Mouse (Mus musculus) liver, embryonic 14.5 days (tissue): ENCODE results near the gene Pimreg. TPM values are rescaled to one million over a fixed set of nuclear protein-coding genes. Genes with fewer than 3 reads are reported as not detected.

ENCODE experiments used
- ATAC-seq: fragments of 200-750 bp; cut with Nextera tagmentation; 2 replicates; pipeline ENCODE4 v1.8.0; 2017; ENCODE audit warnings: moderate number of reproducible peaks, mild to moderate bottlenecking, moderate library complexity; ENCODE audit not compliant: insufficient read depth
- DNase-seq, 3 experiments: peaks; one replicate each; pipeline ENCODE4 v3.0.0-alpha.2; 2012 to 2013; ENCODE audit warnings: low read depth in 3 of 3, low spot score in 3 of 3
- H3K27ac ChIP-seq: fragments of 300-500 bp; sonication (generic); 2 replicates; pipeline ENCODE4 v1.5.1; 2014; ENCODE audit warnings: moderate library complexity, mild to moderate bottlenecking, control low read depth, inconsistent platforms
- H3K27me3 ChIP-seq: fragments of 300-500 bp; sonication (generic); 2 replicates; pipeline ENCODE4 v1.6.1; 2014; ENCODE audit warnings: mild to moderate bottlenecking, low read length, moderate library complexity; ENCODE audit not compliant: control insufficient read depth, insufficient read depth
- H3K36me3 ChIP-seq: fragments of 300-500 bp; sonication (generic); replicated peaks from 2 replicates; pipeline ENCODE4 v1.6.1; 2014; ENCODE audit warnings: low read depth; ENCODE audit not compliant: control insufficient read depth, insufficient read depth
- H3K4me1 ChIP-seq, 2 experiments: fragments of 200-500 bp in 1 of 2; fragments of 300-500 bp in 1 of 2; sonication (generic) in 1 of 2; replicated peaks; 2 replicates each; pipeline ENCODE4 v1.6.1; 2012 to 2014; ENCODE audit warnings: antibody characterized with exemption in 1 of 2, inconsistent platforms in 1 of 2, low read length in 1 of 2; ENCODE audit not compliant: control insufficient read depth in 2 of 2, insufficient read depth in 2 of 2
- H3K4me2 ChIP-seq: fragments of 300-500 bp; sonication (generic); 2 replicates; pipeline ENCODE4 v1.6.1; 2014; ENCODE audit warnings: low read depth, mild to moderate bottlenecking, control low read depth, moderate library complexity
- H3K4me3 ChIP-seq, 2 experiments: fragments of 200-500 bp in 1 of 2; fragments of 300-500 bp in 1 of 2; sonication (generic) in 1 of 2; 2 replicates each; pipeline ENCODE4 v1.5.1; 2012 to 2014; ENCODE audit warnings: low read depth in 2 of 2, low read length in 2 of 2, mild to moderate bottlenecking in 2 of 2, control low read depth in 1 of 2, inconsistent platforms in 1 of 2, moderate library complexity in 1 of 2; ENCODE audit not compliant: insufficient read depth in 1 of 2
- H3K9ac ChIP-seq: fragments of 300-500 bp; sonication (generic); replicated peaks from 2 replicates; pipeline ENCODE4 v1.6.1; 2014; ENCODE audit warnings: mild to moderate bottlenecking, control low read depth, moderate library complexity
- H3K9me3 ChIP-seq: fragments of 300-500 bp; sonication (generic); 2 replicates; pipeline ENCODE4 v1.6.1; 2016; ENCODE audit warnings: low read length, mixed read lengths; ENCODE audit not compliant: control insufficient read depth
- CTCF ChIP-seq: IDR thresholded peaks from 2 replicates; pipeline ENCODE4 v1.5.1; 2016; ENCODE audit warnings: antibody characterized with exemption, low read depth, control low read depth
- EP300 ChIP-seq: IDR thresholded peaks from 2 replicates; pipeline ENCODE4 v1.6.1; 2016; ENCODE audit warnings: antibody characterized with exemption, low read depth
- WGBS: fragments of 180-500 bp; shearing (Covaris S2); extraction: QIAGEN DNeasy Blood & Tissue Kit; methylation state at CpG from one replicate; pipeline ENCODE4 v1.1.7; 2014; ENCODE audit not compliant: insufficient replicate concordance; 5-methylcytosine and 5-hydroxymethylcytosine counted together
- polyA plus RNA-seq, 2 experiments: library from polyadenylated mRNA; depleted of rRNA in 1 of 2; stranded (reverse) in 1 of 2; unstranded in 1 of 2; fragments of >200 nt; fragmentation: Nextera tagmentation in 1 of 2; extraction: Ambion mirVana in 1 of 2; gene quantifications; 2 replicates each; pipeline versions ENCODE4 v1.2.1 to v1.2.3; 2012 to 2014

The Pimreg gene
- polyA plus RNA-seq, 2 experiments, result 13.0 to 21.4 TPM

- no peak within 1 kb of the TSS for H3K4me2 ChIP-seq
- H3K9me3 ChIP-seq, result no peaks in the 10 kb centered on the region
- no peaks in the 10 kb centered on the region for H3K27me3 ChIP-seq
- TF ChIP-seq CTCF (no peak), EP300 (no peak)
- no peak within 1 kb of the TSS for H3K4me3 ChIP-seq
- no peak within 1 kb of the TSS for H3K27ac ChIP-seq
- H3K9ac ChIP-seq, result no peak within 1 kb of the TSS
- no peak for ATAC-seq
- DNase-seq, result no peak
- no peaks in the 10 kb centered on the region for H3K36me3 ChIP-seq
- 57% methylated on average over 4 of the region's 4 CpGs for WGBS
- H3K4me1 ChIP-seq, result peaks cover 0 to 6% of the 10 kb centered on the region in 2 experiments; a peak in 2 of 4 replicates
Measured at GRCm38 (mm10) chr11:72037409-72037808, 4.4 kb upstream of the Pimreg start, which contains the start of gene Aipl1. Gene Aipl1 (minus strand): TSS chr11:72037509.

GRCm38 (mm10) chr11:72037996-72038395 lies 3.8 kb upstream of the Pimreg start:
- Histone ChIP-seq H3K27ac (no peak overlapping the region), H3K4me2 (no peak overlapping the region), H3K4me3 (no peak overlapping the region), H3K4me1 (peaks cover 0 to 6% of the 10 kb centered on the region in 2 experiments; a peak in 2 of 4 replicates), H3K9ac (no peak overlapping the region), H3K9me3 (no peaks in the 10 kb centered on the region), H3K27me3 (no peaks in the 10 kb centered on the region), H3K36me3 (no peaks in the 10 kb centered on the region)
- DNase-seq, result peak; percentile 31 to 37 (median 37)
- 3% methylated on average over 4 of the region's 4 CpGs for WGBS
- no peak for ATAC-seq
- TF ChIP-seq CTCF (peak; percentile 82), EP300 (no peak)

- no peak for ATAC-seq
- Histone ChIP-seq H3K9me3 (no peaks in the 10 kb centered on the region), H3K4me3 (no peak overlapping the region), H3K27me3 (no peaks in the 10 kb centered on the region), H3K4me2 (no peak overlapping the region), H3K4me1 (peaks cover 0 to 11% of the 10 kb centered on the region in 2 experiments; a peak in 2 of 4 replicates), H3K27ac (no peak overlapping the region), H3K36me3 (no peaks in the 10 kb centered on the region), H3K9ac (no peak overlapping the region)
- WGBS, result 54% methylated on average over 16 of the region's 16 CpGs
- TF ChIP-seq EP300 (no peak), CTCF (no peak)
- no peak for DNase-seq
Measured at GRCm38 (mm10) chr11:72039599-72040386, 2.0 kb upstream of the Pimreg start.

- H3K9me3 ChIP-seq, result no peaks in the 10 kb centered on the region
- H3K27ac ChIP-seq, result no peak overlapping the region
- ATAC-seq (no peak), DNase-seq (no peak)
- H3K4me1 ChIP-seq, result peaks cover 0 to 11% of the 10 kb centered on the region in 2 experiments; a peak in 2 of 4 replicates
- H3K4me3 ChIP-seq, result peak overlapping the region; percentile 58 to 59
- no peaks in the 10 kb centered on the region for H3K27me3 ChIP-seq
- 4% methylated on average over 6 of the region's 6 CpGs for WGBS
- no peak overlapping the region for H3K9ac ChIP-seq
- no peaks in the 10 kb centered on the region for H3K36me3 ChIP-seq
- TF ChIP-seq EP300, result no peak
- no peak for TF ChIP-seq CTCF
- peak overlapping the region; percentile 79 for H3K4me2 ChIP-seq
Measured at GRCm38 (mm10) chr11:72041290-72041767, 503 bp upstream of the Pimreg start.

- Histone ChIP-seq H3K9me3 (no peaks in the 10 kb centered on the region), H3K4me1 (peaks cover 0 to 11% of the 10 kb centered on the region in 2 experiments; a peak in 2 of 4 replicates), H3K27ac (no peak overlapping the region), H3K36me3 (no peaks in the 10 kb centered on the region), H3K27me3 (no peaks in the 10 kb centered on the region), H3K4me3 (peak overlapping the region; percentile 59 to 66), H3K9ac (peak overlapping the region; percentile 12), H3K4me2 (peak overlapping the region; percentile 79)
- DNase-seq (no peak), ATAC-seq (peak; percentile 9; the same call in 1 of the 2 replicates)
- WGBS, result 3% methylated on average over 14 of the region's 14 CpGs
- no peak for TF ChIP-seq CTCF
Measured at GRCm38 (mm10) chr11:72042631-72043030, 799 bp downstream of the Pimreg start.
